Mouse (Mus musculus) adrenal gland, postnatal 36 days (tissue): ENCODE results near the gene Adpgk. TPM values are rescaled to one million over a fixed set of nuclear protein-coding genes. Genes with fewer than 3 reads are reported as not detected.
A peak's percentile ranks its signal among the peaks of the same experiment; 100 is the strongest.
"Not testable (repeated sequence)": the region's sequence is repeated elsewhere in the genome, so short reads cannot be mapped to it uniquely, and the experiment has no call there.

Source experiments
- DNase-seq, 2 experiments: peaks; one replicate each; pipeline ENCODE4 v3.0.0; 2021; ENCODE audit warnings: mixed read lengths in 1 of 2
- total RNA-seq, 2 experiments: library from RNA; stranded (reverse); gene quantifications; 2 replicates each; pipeline ENCODE4 v1.2.3; 2021

Gene Adpgk
- total RNA-seq, 2 experiments from 2014 or later, result 30.1 to 32.6 TPM

GRCm38 (mm10) chr9:59288685-59289410, 2.5 kb upstream of the Adpgk start:
- DNase-seq, result no peak

- DNase-seq, result no peak
Measured at GRCm38 (mm10) chr9:59289529-59290115, 1.7 kb upstream of the Adpgk start.

GRCm38 (mm10) chr9:59291688-59292492, 532 bp downstream of the Adpgk start:
- DNase-seq, result no peak

GRCm38 (mm10) chr9:59292493-59292875, 1.1 kb downstream of the Adpgk start:
- no peak for DNase-seq

- DNase-seq, result no peak
Measured at GRCm38 (mm10) chr9:59296419-59296818, 5.1 kb downstream of the Adpgk start.

GRCm38 (mm10) chr9:59307890-59308289, 16.5 kb downstream of the Adpgk start:
- DNase-seq, result no peak

GRCm38 (mm10) chr9:59310582-59311283, 19.4 kb downstream of the Adpgk start:
- DNase-seq, result peak in 1 of 2 experiments; percentile 28

- DNase-seq, result peak in 1 of 2 experiments; percentile 28
Measured at GRCm38 (mm10) chr9:59311284-59311670, 19.9 kb downstream of the Adpgk start.

- DNase-seq, result no peak
Measured at GRCm38 (mm10) chr9:59316206-59316605, 24.8 kb downstream of the Adpgk start.

- peak in 1 of 2 experiments; percentile 51 for DNase-seq
Measured at GRCm38 (mm10) chr9:59324351-59324750, 33.0 kb downstream of the Adpgk start.

GRCm38 (mm10) chr9:59330055-59330454, 38.7 kb downstream of the Adpgk start:
- no peak for DNase-seq

GRCm38 (mm10) chr9:59336539-59336938, 45.2 kb downstream of the Adpgk start:
- DNase-seq, result no peak

- DNase-seq, result no peak
Measured at GRCm38 (mm10) chr9:59337889-59338288, 46.5 kb downstream of the Adpgk start.

- DNase-seq, result no peak
Measured at GRCm38 (mm10) chr9:59338411-59338810, 47.1 kb downstream of the Adpgk start.

GRCm38 (mm10) chr9:59339107-59339506, 47.7 kb downstream of the Adpgk start:
- DNase-seq, result no peak

GRCm38 (mm10) chr9:59340002-59340401, 48.6 kb downstream of the Adpgk start:
- DNase-seq, result peak; percentile 23 to 44

GRCm38 (mm10) chr9:59346176-59346575, 54.8 kb downstream of the Adpgk start:
- no peak for DNase-seq

- DNase-seq, result no peak
Measured at GRCm38 (mm10) chr9:59352586-59353252, 61.4 kb downstream of the Adpgk start.

- peak; percentile 97 for DNase-seq
Measured at GRCm38 (mm10) chr9:59353253-59353639, 61.9 kb downstream of the Adpgk start, which contains the start of gene Bbs4. Bbs4 (minus strand) TSS chr9:59353508.

GRCm38 (mm10) chr9:59358041-59358440, 66.7 kb downstream of the Adpgk start:
- DNase-seq, result not testable (repeated sequence)

- DNase-seq, result not testable (repeated sequence)
Measured at GRCm38 (mm10) chr9:59360487-59360886, 69.1 kb downstream of the Adpgk start.

GRCm38 (mm10) chr9:59369220-59369619, 77.9 kb downstream of the Adpgk start:
- peak in 1 of 2 experiments; percentile 18 for DNase-seq
